Mouse (Mus musculus) hematopoietic stem cell, adult 5-6 weeks (primary cell): ENCODE results near the gene Hspg2. TPM values are rescaled to one million over a fixed set of nuclear protein-coding genes. Genes with fewer than 3 reads are reported as not detected.
"Not testable (repeated sequence)": the region's sequence is repeated elsewhere in the genome, so short reads cannot be mapped to it uniquely, and the experiment has no call there.

Experiments used
- ATAC-seq, 2 experiments: fragments of 125-278 bp in 1 of 2; replicated peaks in 1 of 2; 2 replicates each; pipeline ENCODE4 v1.8.0; 2016 to 2017; ENCODE audit warnings: inconsistent platforms in 2 of 2, mild to moderate bottlenecking in 2 of 2, moderate number of reproducible peaks in 2 of 2, low read depth in 1 of 2, moderate TSS enrichment in 1 of 2; ENCODE audit not compliant: low FRiP score in 2 of 2, poor library complexity in 2 of 2, severe bottlenecking in 2 of 2, insufficient read depth in 1 of 2, low TSS enrichment in 1 of 2
- total RNA-seq: library from RNA; stranded (forward); fragments of 172-1452, 232-1000 nt; gene quantifications from 2 replicates; pipeline ENCODE4 v1.2.3, GENCODE M21; 2017

Hspg2 gene
- total RNA-seq, 1 experiment from 2014 or later = not detected

GRCm38 (mm10) chr4:137579789-137580188 lies 111.2 kb downstream of the Hspg2 start:
- no peak for ATAC-seq

GRCm38 (mm10) chr4:137580299-137580698 lies 111.7 kb downstream of the Hspg2 start:
- ATAC-seq = no peak

DNA sequence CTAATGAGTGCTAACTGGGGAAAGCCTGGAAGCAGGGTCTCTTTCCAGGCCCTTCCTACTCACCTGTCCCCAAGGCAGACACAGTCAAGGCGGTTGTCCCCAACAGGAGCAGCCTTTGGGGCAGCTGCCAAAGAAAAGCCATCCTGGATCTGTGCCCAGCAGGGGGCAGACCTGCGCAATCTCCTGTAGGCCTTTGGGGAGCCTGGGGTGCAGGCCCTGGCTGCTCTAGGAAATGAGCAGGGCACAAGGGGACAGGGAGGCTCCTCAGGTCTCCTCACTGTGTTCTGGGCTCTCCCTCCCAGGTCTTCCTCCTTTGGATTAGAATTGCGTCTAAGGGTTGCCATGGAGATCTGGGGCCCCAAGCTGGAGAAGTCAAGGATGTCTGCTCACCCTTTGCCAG lies 113.2 kb downstream of the Hspg2 start:
- no peak for ATAC-seq

DNA sequence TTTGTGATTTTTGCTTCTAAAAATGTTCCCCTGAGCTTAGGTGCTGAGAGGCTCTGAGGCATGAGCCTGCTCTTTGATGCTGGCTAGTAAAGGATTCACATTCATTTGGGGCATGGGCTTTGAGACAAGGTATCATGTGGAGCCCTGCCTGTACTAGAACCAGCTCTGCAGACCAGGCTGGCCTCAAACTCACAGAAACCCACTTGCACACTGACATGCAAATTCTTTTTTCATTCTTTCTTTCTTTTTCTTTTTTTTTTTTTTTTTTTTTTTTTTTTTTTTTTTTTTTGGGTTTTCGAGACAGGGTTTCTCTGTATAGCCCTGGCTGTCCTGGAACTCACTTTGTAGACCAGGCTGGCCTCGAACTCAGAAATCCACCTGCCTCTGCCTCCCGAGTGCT lies 120.5 kb downstream of the Hspg2 start:
- ATAC-seq = not testable (repeated sequence)

DNA sequence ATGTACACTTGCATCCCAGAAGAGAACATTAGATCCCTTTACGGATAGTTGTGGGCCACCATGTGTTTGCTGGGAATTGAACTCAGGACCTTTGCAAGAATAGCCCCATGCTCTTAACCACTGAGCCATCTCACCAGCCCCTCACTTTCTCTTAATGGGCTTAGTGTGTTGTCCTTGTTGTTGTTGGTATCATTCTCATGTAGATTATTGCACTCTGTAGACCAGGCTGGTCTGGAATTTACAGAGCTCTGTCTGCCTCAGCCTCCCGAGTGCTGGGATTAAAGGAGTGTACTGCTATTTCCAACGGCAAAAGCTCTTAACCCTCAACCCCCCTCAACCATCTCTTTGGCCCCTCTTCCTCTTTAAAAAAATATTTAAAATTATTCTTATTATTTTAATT lies 121.0 kb downstream of the Hspg2 start:
- ATAC-seq = no peak

DNA sequence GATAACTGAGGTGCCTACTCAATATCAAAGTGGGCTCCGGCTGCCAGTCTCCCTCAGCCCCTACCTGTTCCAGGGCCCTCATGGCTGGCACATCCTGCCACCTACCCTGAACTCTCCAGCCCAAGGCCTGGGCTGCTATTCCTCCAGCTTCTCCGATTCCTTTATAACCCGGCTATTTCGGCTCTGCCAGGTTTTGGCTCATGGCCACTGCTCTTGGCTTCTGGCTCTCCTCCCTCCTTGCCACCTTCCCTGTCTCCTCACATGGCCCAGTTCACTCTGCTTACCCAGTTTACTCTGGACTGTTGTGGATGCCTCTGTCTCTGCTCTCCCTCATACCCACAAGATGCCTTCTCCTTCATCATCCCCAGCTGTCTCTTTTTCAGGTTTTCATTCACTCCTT lies 122.4 kb downstream of the Hspg2 start:
- no peak for ATAC-seq

DNA sequence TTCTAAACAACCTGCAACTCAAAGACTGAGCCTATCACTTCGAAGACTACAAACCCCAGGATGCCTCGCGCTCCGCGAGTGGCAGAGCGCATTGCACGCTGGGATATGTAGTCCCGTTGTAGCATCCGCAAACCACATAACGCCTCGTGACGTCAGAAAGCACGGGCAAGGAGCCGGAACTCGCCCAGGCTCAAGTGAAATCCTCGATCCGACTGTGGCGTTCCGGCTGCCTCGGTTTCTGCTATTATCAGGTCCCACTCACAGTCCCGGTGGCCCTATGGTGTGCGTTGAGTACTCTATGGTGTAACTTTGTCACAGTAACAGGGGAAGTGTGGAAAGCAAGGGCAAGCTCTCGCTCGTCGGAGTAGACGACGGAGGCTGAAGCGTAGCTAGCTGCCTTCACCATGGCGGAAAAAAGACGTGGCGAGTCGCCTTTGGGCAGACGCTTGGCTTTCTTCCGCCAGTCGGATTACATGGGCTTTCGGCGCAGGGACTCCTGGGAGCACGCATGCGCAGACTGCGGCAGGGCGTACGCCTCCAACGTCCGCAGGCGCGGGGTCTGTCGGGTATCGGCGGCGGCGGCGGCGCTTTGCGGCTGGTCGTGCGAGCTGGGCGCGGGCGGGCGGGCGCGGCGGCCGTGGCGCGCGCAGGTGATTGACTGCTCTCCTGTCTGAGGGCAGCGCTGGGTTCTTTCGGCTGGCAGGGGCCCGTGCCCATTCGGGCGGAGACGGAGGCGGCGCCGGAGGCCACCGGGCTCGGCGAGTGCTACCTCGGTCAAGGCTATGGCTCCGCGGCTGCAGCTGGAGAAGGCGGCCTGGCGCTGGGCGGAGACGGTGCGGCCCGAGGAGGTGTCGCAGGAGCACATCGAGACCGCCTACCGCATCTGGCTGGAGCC lies 125.3 kb downstream of the Hspg2 start, which contains the start of gene Usp48:
Gene Usp48 (plus strand): TSS at position 155 of the 895 bp plus-strand sequence.
- peak; percentile 95 to 97 for ATAC-seq

DNA sequence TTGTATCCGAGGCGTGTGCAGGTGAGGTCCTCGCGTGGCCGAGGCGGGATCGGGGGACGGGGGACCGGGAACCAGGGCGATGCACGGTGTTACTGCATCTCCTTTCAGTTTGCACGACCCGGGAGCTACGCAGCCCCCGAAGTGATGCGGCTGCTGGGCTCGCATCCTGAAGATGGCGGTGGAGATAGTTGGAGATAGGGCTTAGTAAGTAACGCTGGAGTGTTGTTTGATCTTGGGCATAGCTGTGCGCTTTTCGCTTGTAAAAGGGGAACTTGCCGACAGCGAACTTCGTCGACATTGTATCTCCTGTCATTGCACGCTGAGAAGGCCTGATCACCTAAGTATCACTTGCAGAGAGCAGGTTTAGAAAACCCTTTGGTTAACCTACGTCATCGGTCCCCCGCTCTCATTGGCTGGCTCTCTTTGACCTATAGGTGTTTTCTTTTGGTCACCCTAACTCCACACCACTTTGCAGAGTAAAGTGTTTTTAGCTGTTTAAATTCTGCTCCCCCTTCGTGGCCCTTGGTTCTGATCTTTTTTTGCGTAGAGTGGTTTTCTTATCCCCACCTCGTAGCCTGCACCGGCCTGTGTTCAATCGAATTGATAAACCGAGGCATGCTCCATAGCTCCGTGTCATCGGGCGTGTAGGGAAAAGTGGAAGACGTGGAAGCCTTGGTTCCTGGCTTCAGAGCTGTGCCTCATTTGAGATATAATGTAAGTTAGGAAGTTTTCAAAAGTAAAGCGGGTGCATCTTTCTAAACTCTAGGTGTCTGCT lies 126.1 kb downstream of the Hspg2 start:
- ATAC-seq = peak; percentile 20; a peak in 3 of 4 replicates

GRCm38 (mm10) chr4:137597098-137597630 lies 128.6 kb downstream of the Hspg2 start:
- no peak for ATAC-seq

DNA sequence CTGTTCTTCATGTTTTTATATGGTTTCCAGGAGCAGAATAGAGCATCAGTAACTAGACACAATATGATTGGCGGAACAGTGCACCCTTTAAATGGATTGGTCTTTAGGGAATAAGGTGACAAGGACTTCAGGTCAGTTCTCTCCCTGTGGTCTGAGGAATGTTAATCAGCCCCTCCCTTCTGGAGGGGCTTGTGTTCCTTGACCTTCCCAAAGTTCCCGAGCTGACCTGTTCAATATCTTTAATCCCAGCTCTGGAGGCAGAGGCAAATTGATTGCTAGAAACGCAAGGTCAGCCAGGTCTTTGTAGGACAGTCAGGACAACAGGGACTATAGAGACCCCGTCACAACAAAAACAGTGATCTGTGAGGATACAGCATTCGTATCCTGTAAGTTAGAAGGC lies 130.0 kb downstream of the Hspg2 start:
- ATAC-seq = no peak

DNA sequence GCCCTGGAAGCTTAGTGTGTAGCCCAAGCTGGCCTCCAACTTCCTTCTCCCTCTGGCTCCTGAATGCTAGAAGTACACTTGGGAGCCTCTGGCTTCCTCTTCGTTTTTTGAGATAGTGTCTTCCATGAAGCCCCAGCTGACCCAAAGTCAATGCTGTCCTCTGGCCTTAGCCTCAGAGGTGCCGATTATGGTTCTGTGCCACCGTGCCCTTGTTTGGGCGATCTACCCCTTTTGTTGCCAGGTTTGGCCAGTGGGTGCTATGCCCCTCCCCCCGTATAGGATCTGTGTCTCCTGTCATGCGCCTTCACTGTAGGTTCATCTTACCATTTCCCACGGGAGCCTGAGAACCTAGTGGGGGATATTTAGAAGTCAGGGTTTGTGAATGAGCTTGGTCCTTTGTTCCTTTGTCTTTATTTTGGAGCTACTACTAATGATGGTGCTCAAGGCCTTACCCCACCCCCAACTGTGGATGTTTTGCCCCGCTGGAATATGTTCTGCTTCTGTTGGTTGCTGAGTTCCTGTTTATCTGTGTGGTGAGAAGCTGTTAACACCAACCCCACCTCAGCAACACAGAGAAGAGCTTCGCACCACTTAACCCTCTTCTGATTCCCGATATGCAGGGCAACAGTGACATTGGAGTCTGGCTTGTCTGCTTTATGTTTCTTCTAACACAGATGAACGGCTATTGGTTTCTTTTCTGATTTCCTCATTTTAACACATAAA lies 135.0 kb downstream of the Hspg2 start:
- ATAC-seq = 0 out of 4 replicates have a peak, but pooled peaks of 1 of the 2 experiments have one; percentile 14

GRCm38 (mm10) chr4:137607023-137607422 lies 138.5 kb downstream of the Hspg2 start:
- no peak for ATAC-seq

GRCm38 (mm10) chr4:137609281-137609680 lies 140.7 kb downstream of the Hspg2 start:
- ATAC-seq = peak; percentile 10 to 16; a peak in 2 of 4 replicates

- ATAC-seq = peak; percentile 82 to 87
These were observed 141.1 kb downstream of the Hspg2 start for GRCm38 (mm10) chr4:137609702-137610101.

- ATAC-seq = peak; percentile 10 to 33; a peak in 3 of 4 replicates
These were observed 141.7 kb downstream of the Hspg2 start for GRCm38 (mm10) chr4:137610256-137610655.
